Mouse (Mus musculus) gastrocnemius, postnatal 14 days (tissue): Measurements from ENCODE around the gene Prrc2b. TPM values are rescaled to one million over a fixed set of nuclear protein-coding genes. Genes with fewer than 3 reads are reported as not detected.

Experiments
- DNase-seq: peaks from one replicate; pipeline ENCODE4 v3.0.0; 2021; ENCODE audit warnings: mixed read lengths
- intact Hi-C: fragments of 180-260 bp; cut with DNase I; formaldehyde crosslinking; loops from one replicate; pipeline ENCODE4 v1.15.1; 2025; ENCODE audit warnings: low total_unique reads
- microRNA-seq, 2 experiments: library from miRNA; unstranded; fragments of <30 nt; microRNA quantifications; one replicate each; pipeline ENCODE4 v1.2.0; 2021
- total RNA-seq, 2 experiments: library from RNA; stranded (reverse); gene quantifications; 2 replicates each; pipeline ENCODE4 v1.2.3; 2021

Gene Prrc2b
- total RNA-seq, 2 experiments from 2014 or later, result 79.2 to 83.9 TPM

DNA sequence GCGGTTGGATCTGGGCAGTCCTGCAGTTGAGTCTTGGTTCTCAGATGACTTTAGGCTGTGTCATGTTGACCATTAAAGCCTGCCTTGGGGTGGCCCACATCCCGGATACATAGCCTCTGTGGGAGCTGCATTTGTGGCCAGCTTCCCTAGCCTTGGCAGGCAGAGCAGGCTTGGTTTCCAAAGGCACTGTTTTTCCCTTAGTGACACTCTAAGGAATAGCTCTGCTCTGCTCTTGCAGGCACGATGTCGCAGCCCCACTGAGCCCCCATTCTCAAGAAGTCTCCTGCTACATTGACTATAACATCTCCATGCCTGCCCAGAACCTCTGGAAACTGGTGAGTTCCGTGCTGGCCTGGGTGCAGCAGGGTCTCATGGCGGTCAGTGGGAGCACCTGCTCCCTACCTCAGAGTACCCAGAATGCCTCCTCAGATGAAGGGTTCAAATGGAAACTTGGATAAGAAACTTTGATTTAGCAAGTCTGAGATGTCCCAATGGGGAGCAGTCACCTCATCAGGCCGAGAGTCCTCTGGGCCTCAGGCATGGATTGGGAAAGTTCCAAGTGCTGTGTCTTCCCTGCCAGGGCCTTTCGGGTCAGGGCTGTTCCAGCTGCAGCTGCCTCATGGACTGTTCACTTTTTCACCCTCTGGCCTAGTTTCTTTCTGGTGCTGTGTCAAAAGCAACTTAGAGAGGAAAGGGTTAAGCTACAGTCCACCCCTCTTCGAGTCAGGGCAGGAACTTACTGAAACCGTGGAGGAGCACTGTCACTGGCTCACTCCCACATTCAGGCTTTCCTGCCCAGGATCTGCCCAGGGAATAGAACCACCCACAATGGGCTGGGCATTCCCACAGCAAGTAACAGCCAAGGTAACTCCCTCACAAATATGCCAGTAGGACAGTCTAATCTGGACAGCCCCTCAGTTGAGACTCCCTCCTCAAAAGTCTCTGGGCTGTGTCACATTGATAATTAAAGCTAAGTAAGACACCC, 97.8 kb downstream of the Prrc2b start:
- peak; percentile 69 for DNase-seq
- intact Hi-C loops, result no loop called here

DNA sequence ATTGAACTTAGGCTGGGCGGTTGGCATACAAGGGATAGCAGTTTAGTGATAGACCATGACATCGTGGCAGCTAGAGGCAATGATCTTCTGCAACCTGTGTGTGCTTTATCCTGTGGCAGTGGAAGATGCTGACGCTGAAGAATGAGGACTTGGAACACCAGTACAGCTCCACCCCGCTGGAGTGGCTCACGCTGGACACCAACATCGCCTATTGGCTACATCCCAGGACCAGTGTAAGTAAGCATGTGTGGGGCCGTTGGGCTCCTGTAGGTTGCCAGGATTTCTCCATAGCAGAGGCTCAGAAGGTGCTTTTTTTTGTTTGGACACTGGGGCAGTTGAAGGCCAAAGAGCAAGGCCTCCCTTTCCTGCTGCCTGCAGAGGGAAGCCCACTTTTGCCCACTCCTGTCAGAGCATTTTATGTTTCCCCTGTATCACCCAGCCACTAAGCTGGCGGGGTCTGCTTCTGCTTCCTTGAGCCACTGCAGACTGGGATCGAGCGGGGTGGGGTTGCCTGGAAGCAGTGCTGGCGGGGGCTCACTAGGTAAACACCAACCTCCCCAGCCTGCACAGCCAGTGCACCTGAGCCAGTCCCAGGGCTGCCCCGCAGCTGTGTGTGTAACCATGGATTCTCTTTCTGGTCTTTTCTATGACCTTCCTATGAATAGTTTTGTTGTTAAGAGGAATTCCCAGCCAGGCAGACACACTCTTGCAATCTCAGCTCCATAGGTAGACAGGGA, 101.1 kb downstream of the Prrc2b start:
- intact Hi-C loops, result no loop called here

DNA sequence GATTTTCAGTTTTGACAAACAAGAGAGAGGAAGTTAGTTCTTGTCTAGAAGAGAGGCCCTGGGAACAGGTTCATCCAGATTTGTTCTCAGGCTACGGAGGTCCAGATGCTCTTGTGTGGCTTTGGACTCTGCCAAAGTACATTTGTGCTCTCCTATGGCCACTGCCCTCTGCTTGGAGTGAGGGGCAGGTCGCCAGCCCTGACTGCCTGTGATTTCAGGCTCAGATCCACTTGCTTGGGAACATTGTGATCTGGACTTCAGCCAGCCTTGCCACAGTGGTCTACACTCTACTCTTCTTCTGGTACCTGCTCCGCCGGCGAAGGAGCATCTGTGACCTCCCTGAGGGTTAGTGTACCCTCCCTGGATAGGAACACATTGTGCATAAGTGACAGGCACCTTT, 101.8 kb downstream of the Prrc2b start:
- intact Hi-C loops, result no loop called here
- no peak for DNase-seq

More for the DNA sequence above, 101.1 kb downstream of the Prrc2b start:
- peak; percentile 48 for DNase-seq

DNA sequence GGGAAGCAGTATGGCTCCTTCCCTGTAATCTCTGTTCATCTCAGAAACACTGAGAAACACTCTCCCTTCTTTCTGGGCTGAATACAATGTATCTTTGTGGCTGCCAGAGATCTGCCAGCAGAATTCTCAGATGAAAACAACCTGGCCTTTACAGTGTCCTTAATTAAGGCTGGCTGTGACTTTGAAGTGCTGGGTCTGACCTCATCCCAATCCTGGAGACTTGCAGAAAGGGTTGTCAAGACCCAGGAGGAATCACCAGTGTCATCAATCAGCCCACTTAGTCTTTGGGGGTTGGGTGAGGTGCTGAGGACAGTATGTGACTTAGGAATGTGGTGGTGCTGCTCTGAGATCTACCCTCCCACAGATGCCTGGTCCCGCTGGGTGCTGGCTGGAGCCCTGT, 102.5 kb downstream of the Prrc2b start:
- DNase-seq, result no peak
- intact Hi-C loops, result no loop called here

DNA sequence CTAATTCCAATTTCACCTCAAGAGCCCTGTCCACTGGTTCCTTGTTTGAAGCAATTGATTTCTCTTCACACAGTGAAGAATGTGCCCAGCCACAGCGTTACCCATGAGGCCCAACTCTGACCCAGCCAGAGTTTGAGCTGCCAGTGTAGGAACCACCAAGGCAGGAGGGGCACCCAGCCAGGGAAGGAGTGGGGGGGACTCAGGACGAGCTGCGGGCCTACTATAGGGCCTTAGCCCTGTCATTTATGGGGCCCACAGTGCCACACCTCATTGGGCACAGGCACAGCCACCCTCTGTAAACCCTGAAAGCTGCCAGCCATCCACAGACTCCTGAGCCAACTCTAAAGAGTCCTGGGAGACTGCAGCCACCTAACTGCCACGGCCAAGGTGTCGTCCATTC, 103.7 kb downstream of the Prrc2b start:
- intact Hi-C loops, result no loop called here
- DNase-seq, result no peak

DNA sequence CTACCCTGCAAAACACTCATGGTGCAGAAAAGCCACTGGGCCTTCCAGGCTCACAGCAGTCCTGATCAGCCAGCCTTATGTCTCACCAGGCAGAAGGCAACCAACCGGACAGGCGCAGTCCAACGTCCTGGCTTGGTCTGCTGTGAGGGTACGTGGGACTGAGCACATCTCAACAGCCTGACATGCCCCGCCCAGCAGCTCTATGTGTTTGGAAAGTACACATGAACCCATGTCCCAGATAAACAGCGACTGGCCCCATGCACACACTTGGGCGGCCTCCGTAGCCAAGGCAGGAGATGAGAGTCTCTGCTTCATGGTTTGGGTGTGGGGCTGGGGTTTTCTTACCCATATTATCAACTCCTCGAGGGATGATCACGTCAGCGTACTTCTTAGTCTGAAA, 105.4 kb downstream of the Prrc2b start:
- no peak for DNase-seq
- intact Hi-C loops, result no loop called here

DNA sequence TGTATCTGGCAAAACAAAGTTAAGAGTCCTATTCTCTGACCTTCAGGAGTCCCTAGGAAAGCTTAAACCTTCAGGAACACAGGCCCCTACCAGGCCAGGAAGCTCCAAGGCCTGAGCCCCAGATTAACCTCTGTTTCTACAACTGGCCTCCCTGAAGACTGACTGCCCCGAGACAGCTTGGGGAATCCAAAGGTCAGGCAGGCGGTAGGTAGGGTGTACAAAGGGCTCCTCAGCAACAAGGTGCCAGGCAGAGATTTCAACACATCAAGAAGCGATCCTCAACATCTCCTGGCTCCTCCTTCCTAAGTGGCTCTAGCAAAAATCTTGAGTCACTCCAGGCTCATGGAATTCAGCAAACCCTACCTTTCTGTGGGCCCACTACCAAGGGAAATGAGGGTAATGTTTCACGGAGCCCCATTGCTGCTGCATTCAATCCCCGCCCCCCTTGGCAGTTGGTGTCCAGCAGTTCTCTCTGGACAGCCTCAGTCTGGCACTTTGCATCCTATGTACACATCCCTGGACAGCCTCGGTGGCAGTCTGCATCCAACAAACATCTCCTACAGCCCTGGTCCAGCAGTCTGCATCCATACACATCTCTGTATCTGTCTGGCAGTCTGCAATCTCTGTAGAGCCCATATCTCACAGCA, 108.1 kb downstream of the Prrc2b start:
- DNase-seq, result no peak
- intact Hi-C loops, result no loop called here

DNA sequence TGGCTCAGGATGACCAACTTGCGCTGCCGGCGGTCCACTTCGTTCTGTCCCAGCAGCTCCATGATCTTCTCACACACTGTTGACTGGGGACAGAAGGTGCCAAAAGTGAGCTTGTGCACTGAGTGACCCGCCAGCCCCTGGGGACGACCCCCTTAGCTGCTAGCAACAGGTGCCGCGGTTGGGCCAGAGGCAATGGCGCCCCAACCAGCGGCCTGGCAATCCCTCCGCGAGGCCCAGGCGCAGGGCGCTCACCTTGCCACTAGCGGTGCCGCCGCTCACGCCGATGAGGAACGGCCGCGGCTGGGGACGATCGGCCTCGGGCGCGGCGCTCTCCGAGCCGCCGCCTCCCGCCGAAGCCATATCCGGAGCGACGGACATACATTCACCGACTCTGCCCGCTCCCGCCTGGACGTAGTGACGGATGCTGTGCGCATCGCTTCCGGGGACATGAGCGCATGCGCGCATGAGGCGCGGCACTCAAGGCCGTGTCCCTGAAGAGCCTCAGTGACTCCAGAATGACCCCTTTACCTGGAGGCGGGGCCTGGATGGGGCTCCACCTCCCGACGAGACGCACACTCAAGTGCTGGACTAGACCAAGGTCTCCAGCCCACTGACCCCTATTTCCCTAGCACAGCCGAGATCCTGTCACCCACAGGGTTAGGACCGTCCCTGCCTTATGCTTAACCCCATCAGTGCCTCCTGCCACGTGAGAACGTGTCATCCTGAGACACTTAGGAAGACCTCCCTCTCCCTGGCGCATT, 109.0 kb downstream of the Prrc2b start, which contains the start of gene Uck1:
Gene Uck1 (minus strand): TSS at position 503 of the 761 bp plus-strand sequence.
- intact Hi-C loops, result no loop called here
- DNase-seq, result peak; percentile 86

DNA sequence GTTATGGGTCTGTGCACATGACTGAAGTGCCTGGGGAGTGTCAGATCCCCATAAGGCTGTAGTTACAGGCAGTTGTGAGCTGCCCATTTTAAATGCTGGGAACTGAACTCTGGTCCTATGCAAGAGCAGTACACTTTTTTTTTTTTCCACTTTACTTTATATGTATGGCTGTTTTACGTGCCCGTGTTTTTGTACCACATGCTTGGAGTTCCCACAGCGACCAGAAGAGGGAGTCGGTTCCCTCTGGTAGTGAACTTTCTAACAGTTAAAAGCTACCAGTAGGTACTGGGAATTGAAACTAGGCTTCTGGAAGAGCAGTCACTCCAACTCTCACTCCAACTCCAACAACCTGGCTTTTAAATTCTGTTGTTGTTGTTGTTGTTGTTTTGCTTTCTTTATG, 109.8 kb downstream of the Prrc2b start:
- DNase-seq, result no peak
- intact Hi-C loops, result no loop called here

DNA sequence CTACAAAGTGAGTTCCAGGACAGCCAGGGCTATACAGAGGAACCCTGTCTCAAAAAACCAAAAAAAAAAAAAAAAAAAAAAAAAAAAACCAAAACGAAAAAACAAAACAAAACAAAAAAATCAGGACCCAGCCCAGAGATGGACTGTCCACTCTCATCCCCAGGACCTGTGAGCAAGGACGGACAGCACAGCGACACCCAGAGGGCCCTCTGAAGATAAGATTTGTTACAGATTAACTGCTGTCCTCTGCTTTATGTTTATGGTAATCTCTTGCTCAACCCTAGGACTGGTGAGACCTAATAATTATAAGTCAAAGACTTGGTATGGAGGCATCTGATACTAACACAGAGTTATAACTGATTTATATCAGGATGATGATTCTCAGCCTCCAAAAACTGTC, 124.9 kb downstream of the Prrc2b start:
- no peak for DNase-seq
- intact Hi-C loops, result no loop called here

DNA sequence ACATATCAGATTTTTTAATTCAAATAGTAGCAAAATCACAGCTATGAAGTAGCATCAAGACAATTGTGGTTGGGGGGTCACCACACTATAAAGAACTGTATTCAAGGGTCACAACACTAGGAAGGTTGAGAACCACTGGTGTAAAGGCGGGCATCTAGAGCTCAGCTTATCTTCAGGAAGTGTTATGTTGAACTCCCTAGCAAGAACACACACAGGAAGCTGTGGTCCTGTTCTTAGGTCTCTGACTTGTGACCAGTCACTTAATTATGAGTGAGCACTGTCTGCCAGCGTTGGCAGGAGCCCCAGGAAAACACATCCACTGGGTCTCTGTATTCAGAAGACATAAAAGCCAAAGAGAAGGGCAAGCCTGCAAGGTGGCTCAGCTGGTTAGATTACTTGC, 131.4 kb downstream of the Prrc2b start:
- intact Hi-C loops, result no loop called here
- no peak for DNase-seq

DNA sequence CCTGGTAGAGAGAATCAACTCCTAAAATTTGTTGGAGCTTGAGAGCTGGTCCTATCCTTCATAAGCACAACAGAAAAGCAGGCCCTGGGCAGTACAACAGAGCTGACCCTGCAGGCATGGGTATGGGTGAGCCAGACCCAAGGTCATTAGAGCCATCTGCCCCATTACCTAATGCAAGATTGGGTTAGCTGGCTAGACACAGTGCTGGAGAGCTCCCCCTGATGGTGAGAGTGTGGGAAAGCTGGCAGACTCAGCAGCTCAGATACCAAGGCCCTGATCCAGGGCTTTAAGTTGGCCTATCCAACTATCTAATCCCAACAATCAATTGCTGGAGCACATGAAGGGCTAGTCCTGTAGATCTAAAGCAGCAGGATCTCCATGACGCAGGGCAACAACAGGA, 131.8 kb downstream of the Prrc2b start:
- intact Hi-C loops, result no loop called here
- DNase-seq, result peak; percentile 61

DNA sequence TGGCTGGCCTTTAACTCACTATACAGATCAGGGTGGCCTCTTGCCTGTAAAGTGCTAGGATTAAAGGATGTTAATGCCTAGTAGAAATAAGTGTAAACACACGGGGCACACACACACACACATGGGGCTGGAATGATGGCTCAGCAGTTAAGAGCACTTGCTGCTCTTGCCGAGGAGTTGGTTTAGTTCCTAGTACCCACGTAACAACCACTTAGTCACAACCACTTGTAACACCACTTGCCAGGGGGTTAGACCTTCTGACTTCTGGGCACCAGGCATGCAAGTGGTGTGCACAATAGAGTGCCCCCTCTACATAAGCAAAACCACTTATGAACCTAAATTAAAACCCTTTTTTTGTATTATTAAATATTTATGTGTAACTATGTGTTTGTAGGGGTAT, 133.1 kb downstream of the Prrc2b start:
- intact Hi-C loops, result no loop called here

More for the DNA sequence above, 133.1 kb downstream of the Prrc2b start:
- DNase-seq, result no peak

Small RNA genes lying within 50 kb of the gene (microRNA-seq; reads per million reads assigned to microRNA genes)
- 0 reads per million in 2 experiments for gene Gm27805

Other genes starting within 250 kb of the Prrc2b start
- 10 to 100 TPM; 16.0 to 18.2 TPM for gene Aif1l, start 200.9 kb upstream of the Prrc2b start, total RNA-seq
- gene Nup214, start 176.6 kb upstream of the Prrc2b start, total RNA-seq, result 10 to 100 TPM; 20.0 to 20.6 TPM
- 10 to 100 TPM in 1 of 2 experiments, 1 to 10 TPM in 1; 9.5 to 20.5 TPM for gene Fam78a, start 66.2 kb upstream of the Prrc2b start, total RNA-seq
- gene Plpp7, start 55.6 kb upstream of the Prrc2b start, total RNA-seq, result 100 to 1,000 TPM in 1 of 2 experiments, 10 to 100 TPM in 1; 87.5 to 102 TPM
- 10 to 100 TPM; 14.4 to 17.3 TPM for gene Pomt1, start 85.5 kb downstream of the Prrc2b start, total RNA-seq
- gene Uck1, start 109.1 kb downstream of the Prrc2b start, total RNA-seq, result 10 to 100 TPM; 14.7 to 15.2 TPM
- 10 to 100 TPM; 58.4 to 62.1 TPM for gene Golga2, start 136.3 kb downstream of the Prrc2b start, total RNA-seq
- 100 to 1,000 TPM; 117 to 120 TPM for gene Swi5, start 137.0 kb downstream of the Prrc2b start, total RNA-seq
- gene Ciz1, start 201.2 kb downstream of the Prrc2b start, total RNA-seq, result 10 to 100 TPM; 29.3 to 30.0 TPM
- 10 to 100 TPM in 1 of 2 experiments, 1 to 10 TPM in 1; 9.8 to 13.5 TPM for gene Dnm1, start 202.3 kb downstream of the Prrc2b start, total RNA-seq
- gene 1110008P14Rik, start 230.9 kb downstream of the Prrc2b start, total RNA-seq, result 10 to 100 TPM; 44.1 to 49.3 TPM
- gene Lcn2, start 237.2 kb downstream of the Prrc2b start, total RNA-seq, result 1 to 10 TPM; 2.6 to 4.7 TPM
- gene Ptges2, start 244.8 kb downstream of the Prrc2b start, total RNA-seq, result 10 to 100 TPM; 41.3 to 43.2 TPM